Mouse (Mus musculus): ENCODE measurements around the gene Alg5. TPM values are rescaled to one million over a fixed set of nuclear protein-coding genes. Genes with fewer than 3 reads are reported as not detected.
A peak's percentile ranks its signal among the peaks of the same experiment; 100 is the strongest.
"Not testable (repeated sequence)": the region's sequence is repeated elsewhere in the genome, so short reads cannot be mapped to it uniquely, and the experiment has no call there.

The Alg5 gene
- polyA plus RNA-seq, 1 experiment from 2014 or later = 67.2 TPM

DNA sequence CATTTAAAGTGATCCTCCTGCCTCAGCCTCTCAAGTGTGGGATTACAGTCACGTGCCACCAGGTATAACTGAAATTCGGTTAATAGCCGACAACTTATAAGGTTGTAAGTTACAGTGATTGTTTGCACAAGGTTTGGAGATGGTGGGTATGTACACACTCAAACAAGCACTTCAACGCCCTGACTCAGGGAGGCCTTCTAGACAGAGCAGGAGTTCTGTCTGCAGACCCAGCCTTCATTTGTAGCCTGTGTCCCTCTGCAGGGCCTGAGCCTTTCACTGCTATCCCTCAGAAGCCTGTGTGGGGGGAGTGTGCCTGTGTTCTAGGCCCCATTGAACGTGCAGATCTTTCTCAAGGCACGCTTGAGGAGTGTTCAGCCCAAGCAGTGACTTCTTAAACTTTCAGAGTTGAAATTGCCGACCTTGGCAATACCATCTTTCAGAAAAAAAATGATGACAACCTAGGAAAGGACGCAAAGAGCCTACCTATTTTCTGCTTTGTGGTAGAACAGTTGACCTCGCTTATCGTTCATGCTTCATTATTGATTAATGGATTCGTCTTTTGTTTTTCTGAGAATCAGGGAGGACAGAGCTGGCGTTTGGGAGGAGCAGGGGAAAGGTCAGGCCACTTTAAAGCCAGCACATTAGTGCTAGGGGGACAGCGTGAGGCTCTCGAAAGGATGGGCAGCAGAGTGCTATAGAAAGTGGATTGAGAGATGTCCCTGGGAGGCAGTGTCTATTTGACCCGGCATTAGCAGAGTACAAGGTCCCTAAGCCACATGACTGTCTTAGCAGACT is 25.2 kb downstream of the Alg5 start:
- POLR2A ChIA-PET = no interaction called here
- DNase-seq (ENCODE audit: low read depth, low spot score) = no peak
- in situ Hi-C loops (cut with MboI; ENCODE audit: low pct_unique_long_range_greater_than_20kb) = no loop called here
- no peak for ATAC-seq
- no peak for TF ChIP-seq CTCF (IDR thresholded peaks at IDR 0.05)
- no peaks in the 10 kb centered on the region for H3K27me3 ChIP-seq
- CTCF ChIA-PET = no interaction called here

DNA sequence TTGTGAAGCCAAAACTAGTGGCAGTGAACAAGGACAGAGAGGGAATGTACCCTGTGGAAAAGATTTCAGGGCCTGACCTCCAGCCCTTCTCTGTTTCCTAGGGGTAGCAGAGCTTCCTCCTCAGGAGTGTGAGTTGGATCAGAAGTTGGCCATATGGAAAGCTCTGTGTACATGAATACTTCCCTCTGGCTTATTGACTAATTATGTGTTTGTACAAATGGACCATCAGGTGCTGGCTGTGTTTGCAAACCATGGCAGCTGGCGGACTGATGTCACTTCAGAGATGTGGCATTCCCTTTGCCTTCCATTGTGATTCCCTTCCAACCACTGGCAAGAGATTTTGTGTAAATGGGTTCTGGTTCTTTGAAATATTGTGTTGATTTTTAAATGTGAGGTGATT is 25.9 kb downstream of the Alg5 start:
- no peak for ATAC-seq
- TF ChIP-seq CTCF (IDR thresholded peaks at IDR 0.05) = no peak
- POLR2A ChIA-PET = no interaction called here
- DNase-seq (ENCODE audit: low read depth, low spot score) = no peak
- in situ Hi-C loops (cut with MboI; ENCODE audit: low pct_unique_long_range_greater_than_20kb) = no loop called here
- CTCF ChIA-PET = interaction anchor here (1.1 kb wide), 1 partner anchor 10 kb away, joined by 4 read pairs; no protein-coding TSS in a partner anchor
- no peaks in the 10 kb centered on the region for H3K27me3 ChIP-seq

DNA sequence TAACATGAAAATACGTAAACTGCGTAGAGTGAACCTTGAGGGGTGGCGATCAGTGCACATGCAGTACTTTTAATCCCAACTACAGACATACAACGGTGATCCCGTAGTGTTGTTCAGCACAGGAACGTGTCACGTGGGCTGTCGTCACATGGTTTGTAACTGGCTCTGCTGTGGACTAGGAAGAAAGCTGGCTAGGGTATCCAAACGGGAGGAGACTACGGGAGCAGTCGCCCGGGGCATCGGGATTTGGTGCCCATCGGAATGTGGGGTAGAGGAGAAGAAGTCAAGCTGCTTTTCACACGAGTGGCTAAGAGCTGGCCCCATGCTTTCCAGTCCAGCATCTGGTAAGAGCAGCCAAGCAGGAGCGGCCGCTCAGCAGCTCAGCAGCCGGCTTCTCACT is 29.1 kb downstream of the Alg5 start:
- no peak for TF ChIP-seq CTCF (IDR thresholded peaks at IDR 0.05)
- ChIA-PET POLR2A (interaction anchor here (0.5 kb wide), 1 partner anchor 655 kb away, joined by 3 read pairs; no protein-coding TSS in a partner anchor), CTCF (interaction anchor here (1.6 kb wide), 1 partner anchor 29 kb away, joined by 7 read pairs; the partner anchor contains the start of genes Alg5 and Exosc8)
- no peak for ATAC-seq
- in situ Hi-C loops (cut with MboI; ENCODE audit: low pct_unique_long_range_greater_than_20kb) = no loop called here
- no peak for DNase-seq (ENCODE audit: low read depth, low spot score)
- no peaks in the 10 kb centered on the region for H3K27me3 ChIP-seq

DNA sequence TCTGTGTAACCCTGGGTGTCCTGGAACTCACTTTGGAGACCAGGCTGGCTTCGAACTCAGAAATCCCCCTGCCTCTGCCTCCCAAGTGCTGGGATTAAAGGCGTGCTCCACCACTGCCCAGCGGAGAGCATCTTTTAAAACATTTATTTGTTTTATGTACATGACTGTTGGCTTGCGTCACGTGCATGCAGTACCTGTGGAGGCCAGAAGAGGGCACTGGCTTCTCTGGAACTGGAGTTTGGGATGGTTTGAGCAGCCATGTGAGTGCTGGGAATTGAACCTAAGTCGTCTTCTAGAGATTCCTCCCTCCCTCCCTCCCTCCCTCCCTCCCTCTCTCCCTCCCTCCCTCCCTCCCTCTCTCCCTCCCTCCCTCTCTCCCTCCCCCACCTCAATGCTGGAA is 30.2 kb downstream of the Alg5 start:
- POLR2A ChIA-PET; H3K27me3 ChIP-seq; in situ Hi-C loops (cut with MboI; ENCODE audit: low pct_unique_long_range_greater_than_20kb); ATAC-seq; DNase-seq (ENCODE audit: low read depth, low spot score): not testable (repeated sequence)
- TF ChIP-seq CTCF (IDR thresholded peaks at IDR 0.05) = peak; percentile 57
- CTCF ChIA-PET = interaction anchor here (1.6 kb wide), 1 partner anchor 30 kb away, joined by 7 read pairs; the partner anchor contains the start of genes Alg5 and Exosc8

DNA sequence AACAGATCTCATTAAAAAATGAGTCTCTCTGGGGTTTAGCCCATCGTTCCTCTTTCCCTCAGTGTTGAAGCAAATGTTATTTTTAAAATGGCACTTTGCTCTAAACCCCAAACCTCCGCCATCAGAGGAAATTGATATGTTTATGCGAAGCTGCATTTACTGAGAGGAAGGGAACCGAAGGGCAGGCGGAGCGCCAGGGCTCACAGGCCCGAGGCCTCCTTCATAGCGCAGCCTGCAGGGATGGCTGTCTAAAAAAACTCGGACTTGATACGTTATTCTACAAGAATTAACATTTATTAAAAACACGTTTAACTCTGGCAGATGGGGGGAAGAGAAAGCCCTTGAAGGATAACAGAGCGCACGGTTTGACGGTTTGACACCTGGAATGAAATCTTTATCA is 30.7 kb downstream of the Alg5 start:
- no peak for TF ChIP-seq CTCF (IDR thresholded peaks at IDR 0.05)
- DNase-seq (ENCODE audit: low read depth, low spot score) = no peak
- ChIA-PET POLR2A (interaction anchor here (0.7 kb wide), 2 partner anchors 14 to 1292 kb away, joined by 3 to 4 read pairs; no protein-coding TSS in a partner anchor), CTCF (no interaction called here)
- in situ Hi-C loops (cut with MboI; ENCODE audit: low pct_unique_long_range_greater_than_20kb) = no loop called here
- no peak for ATAC-seq
- H3K27me3 ChIP-seq = no peaks in the 10 kb centered on the region

DNA sequence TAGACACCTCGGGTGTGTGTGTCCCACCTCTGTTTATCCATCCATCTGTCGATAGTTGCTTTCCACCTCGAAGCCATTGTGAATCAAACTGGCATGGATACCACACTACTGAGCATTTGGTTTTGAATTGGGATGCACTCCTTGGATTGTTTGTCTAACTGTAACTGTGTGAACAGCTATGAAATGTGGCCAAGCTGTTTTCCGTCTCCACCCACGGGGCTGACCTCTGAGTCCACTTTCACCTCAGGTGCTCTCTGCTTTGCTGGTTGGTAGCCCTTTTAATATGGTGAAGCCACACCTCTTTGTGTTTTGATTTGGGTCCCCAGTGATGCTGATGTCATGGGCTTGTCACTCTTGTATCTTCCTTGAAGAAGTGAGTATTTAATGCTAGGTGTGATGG is 31.5 kb downstream of the Alg5 start:
- TF ChIP-seq CTCF (IDR thresholded peaks at IDR 0.05) = no peak
- DNase-seq (ENCODE audit: low read depth, low spot score) (no peak), ATAC-seq (no peak)
- in situ Hi-C loops (cut with MboI; ENCODE audit: low pct_unique_long_range_greater_than_20kb) = no loop called here
- POLR2A ChIA-PET = interaction anchor here (0.7 kb wide), 2 partner anchors 13 to 1292 kb away, joined by 3 to 4 read pairs; no protein-coding TSS in a partner anchor
- H3K27me3 ChIP-seq = no peaks in the 10 kb centered on the region
- CTCF ChIA-PET = no interaction called here

DNA sequence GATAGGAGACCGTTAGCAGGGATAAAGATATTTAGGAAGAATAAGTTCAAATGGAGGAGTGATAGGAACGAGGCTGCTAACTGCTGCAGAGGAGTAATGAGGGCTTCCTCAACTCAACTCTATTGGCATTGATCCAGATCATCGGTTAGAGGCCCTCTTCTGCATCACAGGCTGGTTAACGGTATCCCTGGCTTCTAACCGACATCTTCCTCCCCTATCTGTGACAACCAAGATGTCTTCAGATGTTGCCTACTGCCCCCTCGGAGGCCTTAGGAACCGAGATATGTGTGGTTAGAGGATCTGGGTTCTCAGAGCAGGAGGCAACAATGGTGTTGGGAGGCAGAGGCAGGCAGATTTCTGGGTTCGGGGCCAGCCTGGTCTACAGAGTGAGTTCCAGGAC is 33.3 kb downstream of the Alg5 start:
- H3K27me3 ChIP-seq = no peaks in the 10 kb centered on the region
- ChIA-PET CTCF (no interaction called here), POLR2A (no interaction called here)
- TF ChIP-seq CTCF (IDR thresholded peaks at IDR 0.05) = no peak
- in situ Hi-C loops (cut with MboI; ENCODE audit: low pct_unique_long_range_greater_than_20kb) = no loop called here
- DNase-seq (ENCODE audit: low read depth, low spot score) (no peak), ATAC-seq (no peak)

DNA sequence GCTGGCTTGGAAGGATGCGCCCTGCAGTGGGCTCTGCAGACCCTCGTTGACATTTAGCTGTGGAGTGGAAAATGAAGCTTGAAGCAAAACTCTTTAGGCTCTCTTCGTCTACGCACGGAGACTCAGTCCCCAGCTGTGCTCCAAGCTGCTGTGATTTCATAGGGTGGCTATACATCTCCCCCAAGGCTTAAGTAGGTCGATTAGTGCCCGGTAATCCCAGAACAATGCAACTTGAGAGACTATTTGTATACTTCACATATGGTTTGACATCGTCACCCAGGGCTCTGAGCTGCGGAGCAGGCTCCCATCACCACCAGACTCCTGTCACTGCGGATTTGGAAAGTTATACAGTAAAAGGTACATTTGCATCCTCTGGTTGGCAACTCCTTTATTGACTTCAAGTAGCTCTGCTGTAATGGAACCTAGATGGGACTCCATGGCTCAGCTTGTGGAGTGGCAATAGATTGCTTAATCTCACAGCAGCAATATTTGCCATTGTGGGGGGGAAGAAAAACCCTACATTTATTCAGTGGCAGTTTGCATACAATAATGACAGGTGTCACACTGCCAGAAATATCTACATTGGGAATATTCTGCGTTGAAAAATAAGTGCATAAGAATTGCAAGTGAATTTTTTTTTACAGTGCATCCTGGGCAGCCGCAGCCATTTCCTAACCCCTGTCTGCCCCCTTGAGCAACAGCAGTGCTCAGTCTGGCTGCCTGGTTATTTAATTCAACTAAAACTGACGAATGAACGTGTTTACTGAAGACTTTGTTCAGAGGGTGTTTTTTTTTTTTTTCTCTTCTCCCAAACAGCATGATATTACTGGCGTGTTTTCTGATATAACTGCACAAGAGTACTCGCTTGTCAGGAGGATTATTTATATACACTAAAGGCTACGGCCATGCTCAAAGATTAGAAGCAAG is 34.3 kb downstream of the Alg5 start:
- DNase-seq (ENCODE audit: low read depth, low spot score) = no peak
- ATAC-seq = no peak
- in situ Hi-C loops (cut with MboI; ENCODE audit: low pct_unique_long_range_greater_than_20kb) = no loop called here
- no peak for TF ChIP-seq CTCF (IDR thresholded peaks at IDR 0.05)
- CTCF ChIA-PET = interaction anchor here (0.9 to 1.0 kb wide), 2 partner anchors 24 to 34 kb away, joined by 3 read pairs; partner anchors contain the start of gene Alg5
- POLR2A ChIA-PET = no interaction called here
- H3K27me3 ChIP-seq = no peaks in the 10 kb centered on the region

DNA sequence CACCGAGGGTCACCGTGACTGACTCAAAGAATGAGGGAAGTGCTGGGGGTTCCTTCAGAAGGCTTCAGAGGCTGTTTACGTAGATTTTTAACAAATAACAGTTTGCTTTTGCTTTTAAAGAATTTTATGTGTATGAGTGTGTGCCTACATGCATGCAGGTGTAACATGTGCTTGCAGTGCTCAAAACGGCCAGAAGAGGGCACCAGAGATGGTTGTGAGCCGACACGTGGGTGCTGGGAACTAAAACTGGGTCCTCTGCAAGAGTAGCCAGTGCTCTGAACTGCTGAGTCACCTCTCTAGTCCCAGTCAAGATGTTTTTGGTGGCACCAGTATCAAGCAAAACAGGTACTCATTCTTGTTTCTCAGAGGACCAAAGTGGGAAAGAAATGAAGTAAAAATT is 38.3 kb downstream of the Alg5 start:
- no peak for ATAC-seq
- peak; percentile 63 for TF ChIP-seq CTCF (IDR thresholded peaks at IDR 0.05)
- CTCF ChIA-PET = no interaction called here
- no peaks in the 10 kb centered on the region for H3K27me3 ChIP-seq
- DNase-seq (ENCODE audit: low read depth, low spot score) = no peak
- in situ Hi-C loops (cut with MboI; ENCODE audit: low pct_unique_long_range_greater_than_20kb) = no loop called here
- POLR2A ChIA-PET = no interaction called here

DNA sequence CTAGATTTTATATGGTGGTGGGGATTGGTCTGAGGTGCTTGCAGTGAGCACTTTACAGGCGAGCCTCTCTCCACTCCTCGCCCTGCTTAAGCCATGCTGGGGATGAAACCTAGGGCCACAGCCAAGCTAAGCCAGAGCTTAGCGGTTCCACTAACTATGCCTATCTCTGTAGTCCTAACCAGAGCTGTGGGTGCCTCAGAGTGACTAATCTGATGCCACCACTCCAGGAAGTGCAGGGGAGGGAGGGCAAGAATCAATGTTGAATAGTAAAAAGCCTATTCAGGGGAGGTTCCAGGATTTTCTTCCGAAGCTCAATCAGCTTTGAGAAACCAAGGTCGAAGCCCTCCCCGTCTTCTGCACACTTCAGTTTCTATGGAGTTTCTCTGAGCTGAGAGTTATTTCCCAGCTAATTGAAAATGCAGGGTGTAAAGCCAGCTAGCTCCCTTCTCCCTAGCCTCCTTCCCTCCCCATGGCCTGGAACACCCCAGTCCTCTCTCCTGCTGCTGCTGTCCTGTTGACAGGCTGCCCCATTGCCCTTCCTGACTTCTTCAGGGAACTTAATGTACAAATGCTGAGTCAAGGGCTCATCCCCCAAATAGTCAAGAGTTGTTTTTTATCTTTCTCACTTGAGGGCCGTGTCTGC is 40.8 kb downstream of the Alg5 start:
- no peak for ATAC-seq
- H3K27me3 ChIP-seq = no peaks in the 10 kb centered on the region
- no peak for TF ChIP-seq CTCF (IDR thresholded peaks at IDR 0.05)
- POLR2A ChIA-PET = no interaction called here
- in situ Hi-C loops (cut with MboI; ENCODE audit: low pct_unique_long_range_greater_than_20kb) = no loop called here
- DNase-seq (ENCODE audit: low read depth, low spot score) = no peak
- CTCF ChIA-PET = interaction anchor here (1.0 kb wide), 1 partner anchor 20 kb away, joined by 4 read pairs; no protein-coding TSS in a partner anchor
